Mouse (Mus musculus) erythroblast, adult 5-6 weeks (primary cell): ENCODE results near the gene Gimap8. TPM values are rescaled to one million over a fixed set of nuclear protein-coding genes. Genes with fewer than 3 reads are reported as not detected.

Experiments used
- ATAC-seq: replicated peaks from 2 replicates; pipeline ENCODE4 v1.8.0; 2016; ENCODE audit warnings: moderate number of reproducible peaks, mild to moderate bottlenecking, moderate TSS enrichment, inconsistent platforms; ENCODE audit not compliant: poor library complexity, low FRiP score, severe bottlenecking
- total RNA-seq, 2 experiments: library from RNA; stranded (forward) in 1 of 2; stranded (reverse) in 1 of 2; fragments of 150-400 nt in 1 of 2; fragments of 200-764, 138-1000 nt in 1 of 2; gene quantifications; 2 replicates each; pipeline versions ENCODE4 v1.2.3 to v1.2.4; 2015 to 2017; ENCODE audit warnings: low replicate concordance in 2 of 2

Gene Gimap8
- total RNA-seq, 2 experiments from 2014 or later: 0.26 TPM; not detected in 1

DNA sequence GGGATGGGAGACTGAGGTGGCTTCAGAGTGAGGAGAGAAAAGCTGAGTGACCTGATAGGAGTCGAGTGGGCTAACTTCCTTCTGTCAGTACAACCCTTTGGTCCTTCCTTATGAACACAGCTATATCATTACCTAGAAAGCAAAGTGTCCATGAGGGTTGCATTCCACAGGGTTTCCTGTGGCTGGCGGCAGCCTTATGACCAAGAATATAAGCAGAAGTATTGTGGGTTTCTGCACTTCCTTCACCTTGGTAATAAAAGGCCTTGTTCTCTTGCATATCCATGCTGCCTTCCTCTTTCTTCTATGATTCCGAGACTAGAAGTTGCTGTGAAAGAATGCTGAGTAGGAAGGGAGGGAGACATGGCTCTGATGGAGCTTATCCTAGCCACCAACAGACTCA lies 51.9 kb downstream of the Gimap8 start:
- no peak for ATAC-seq

GRCm38 (mm10) chr6:48700251-48701075 lies 53.4 kb downstream of the Gimap8 start:
- ATAC-seq: no peak

DNA sequence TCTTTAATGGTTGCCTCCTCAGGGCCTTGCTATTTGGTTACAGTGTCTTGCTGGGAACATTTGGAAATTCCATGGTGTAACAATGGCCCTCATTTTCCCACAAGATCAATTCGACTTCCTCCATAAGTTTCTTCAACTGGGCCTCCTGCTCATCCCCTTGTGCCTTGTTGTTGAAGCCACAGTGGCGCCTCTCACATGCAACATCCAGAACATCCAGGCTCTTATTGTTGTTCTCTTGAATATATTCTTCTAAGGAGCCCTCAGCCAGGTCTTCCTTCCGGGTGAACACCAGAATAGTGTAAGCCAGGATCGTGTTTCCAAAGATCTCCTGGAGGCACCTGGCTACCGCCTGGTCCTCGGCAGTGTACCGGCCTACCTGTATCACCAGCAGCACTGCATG lies 55.1 kb downstream of the Gimap8 start:
- ATAC-seq: no peak

DNA sequence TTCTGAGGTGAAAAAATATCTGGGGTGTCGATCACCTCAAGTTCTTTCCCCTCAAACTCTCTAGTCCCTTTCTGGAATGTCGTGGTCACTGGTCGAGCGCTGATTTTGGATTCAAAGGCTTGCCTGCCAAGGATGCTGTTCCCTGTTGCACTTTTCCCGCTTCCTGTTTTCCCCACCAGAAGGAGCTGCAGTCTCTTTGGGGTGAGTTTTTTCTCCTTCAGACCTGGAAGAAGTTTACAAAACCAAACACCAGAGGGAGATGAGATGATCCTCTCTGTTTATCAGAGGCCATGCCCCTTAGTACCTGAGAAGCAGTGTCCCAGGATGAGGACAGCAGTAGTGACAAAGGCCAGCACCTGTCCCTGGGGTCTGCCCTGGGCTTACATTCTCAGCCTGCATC lies 55.6 kb downstream of the Gimap8 start:
- ATAC-seq: no peak

- ATAC-seq: no peak
These were observed 57.1 kb downstream of the Gimap8 start for GRCm38 (mm10) chr6:48704146-48704545.

DNA sequence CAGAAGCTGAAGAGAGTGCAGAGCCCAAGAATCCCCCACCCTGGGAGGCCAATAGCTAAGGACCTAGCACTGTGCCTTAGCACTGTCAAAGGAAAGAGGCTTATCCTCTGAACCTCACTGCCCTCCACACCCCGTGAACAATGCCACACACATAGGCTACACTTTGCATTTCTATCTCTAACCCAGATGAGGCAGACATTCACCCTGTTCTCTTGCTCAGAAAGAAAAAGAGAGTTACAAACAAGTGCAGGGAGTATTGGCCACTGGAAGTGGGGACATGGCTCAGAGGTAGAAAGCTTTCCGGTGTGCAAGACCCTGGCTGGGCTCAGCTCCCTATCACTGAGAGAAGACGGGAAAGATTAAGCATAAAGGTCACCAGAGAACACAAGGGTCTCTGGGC lies 59.1 kb downstream of the Gimap8 start:
- ATAC-seq: no peak

Other genes with a start within 250 kb of the Gimap8 start
- 1.9 and 7.3 TPM in 2 replicates for gene Zfp467, start 201.4 kb upstream of the Gimap8 start, total RNA-seq (2015; ENCODE audit: low replicate concordance)
- gene Zfp467, start 201.4 kb upstream of the Gimap8 start, total RNA-seq (2017; ENCODE audit: low replicate concordance): not detected in 2 replicates
- gene Sspo, start 199.0 kb upstream of the Gimap8 start, total RNA-seq (2015; ENCODE audit: low replicate concordance): not detected in 2 replicates
- gene Sspo, start 199.0 kb upstream of the Gimap8 start, total RNA-seq (2017; ENCODE audit: low replicate concordance): not detected in 2 replicates
- not detected in 2 replicates for gene Atp6v0e2, start 109.6 kb upstream of the Gimap8 start, total RNA-seq (2015; ENCODE audit: low replicate concordance)
- not detected in 2 replicates for gene Atp6v0e2, start 109.6 kb upstream of the Gimap8 start, total RNA-seq (2017; ENCODE audit: low replicate concordance)
- 2.3 and 8.4 TPM in 2 replicates for gene Lrrc61, start 92.4 kb upstream of the Gimap8 start, total RNA-seq (2015; ENCODE audit: low replicate concordance)
- 0.94 and 10.3 TPM in 2 replicates for gene Lrrc61, start 92.4 kb upstream of the Gimap8 start, total RNA-seq (2017; ENCODE audit: low replicate concordance)
- gene Rarres2, start 74.4 kb upstream of the Gimap8 start, total RNA-seq (2015; ENCODE audit: low replicate concordance): not detected in 2 replicates
- gene Rarres2, start 74.4 kb upstream of the Gimap8 start, total RNA-seq (2017; ENCODE audit: low replicate concordance): not detected in 2 replicates
- gene Gm45021, start 57.6 kb upstream of the Gimap8 start, total RNA-seq (2015; ENCODE audit: low replicate concordance): not detected in 2 replicates
- gene Gm45021, start 57.6 kb upstream of the Gimap8 start, total RNA-seq (2017; ENCODE audit: low replicate concordance): not detected in 2 replicates
- 2.3 TPM in 2 replicates for gene Repin1, start 53.4 kb upstream of the Gimap8 start, total RNA-seq (2015; ENCODE audit: low replicate concordance)
- gene Repin1, start 53.4 kb upstream of the Gimap8 start, total RNA-seq (2017; ENCODE audit: low replicate concordance): 3.9 TPM in 1 of 2 replicates, not detected in the other
- not detected in 2 replicates for gene Gm44965, start 53.3 kb upstream of the Gimap8 start, total RNA-seq (2015; ENCODE audit: low replicate concordance)
- not detected in 2 replicates for gene Gm44965, start 53.3 kb upstream of the Gimap8 start, total RNA-seq (2017; ENCODE audit: low replicate concordance)
- 0.42 TPM in 1 of 2 replicates, not detected in the other for gene Zfp775, start 45.2 kb upstream of the Gimap8 start, total RNA-seq (2015; ENCODE audit: low replicate concordance)
- 0.17 and 0.28 TPM in 2 replicates for gene Zfp775, start 45.2 kb upstream of the Gimap8 start, total RNA-seq (2017; ENCODE audit: low replicate concordance)
- not detected in 2 replicates for gene AI854703, start 20.5 kb upstream of the Gimap8 start, total RNA-seq (2015; ENCODE audit: low replicate concordance)
- gene AI854703, start 20.5 kb upstream of the Gimap8 start, total RNA-seq (2017; ENCODE audit: low replicate concordance): not detected in 2 replicates
- gene Gimap9, start 28.9 kb downstream of the Gimap8 start, total RNA-seq (2015; ENCODE audit: low replicate concordance): 6.3 and 12.1 TPM in 2 replicates
- 4.7 and 5.9 TPM in 2 replicates for gene Gimap9, start 28.9 kb downstream of the Gimap8 start, total RNA-seq (2017; ENCODE audit: low replicate concordance)
- 2.7 and 3.3 TPM in 2 replicates for gene Gimap4, start 37.3 kb downstream of the Gimap8 start, total RNA-seq (2015; ENCODE audit: low replicate concordance)
- 4.5 and 5.2 TPM in 2 replicates for gene Gimap4, start 37.3 kb downstream of the Gimap8 start, total RNA-seq (2017; ENCODE audit: low replicate concordance)
- gene Gimap6, start 61.0 kb downstream of the Gimap8 start, total RNA-seq (2015; ENCODE audit: low replicate concordance): 0.58 and 6.5 TPM in 2 replicates
- gene Gimap6, start 61.0 kb downstream of the Gimap8 start, total RNA-seq (2017; ENCODE audit: low replicate concordance): 4.2 and 7.2 TPM in 2 replicates
- gene Gm28053, start 71.4 kb downstream of the Gimap8 start, total RNA-seq (2015; ENCODE audit: low replicate concordance): not detected in 2 replicates
- gene Gm28053, start 71.4 kb downstream of the Gimap8 start, total RNA-seq (2017; ENCODE audit: low replicate concordance): 1.8 TPM in 1 of 2 replicates, not detected in the other
- gene Gimap7, start 71.4 kb downstream of the Gimap8 start, total RNA-seq (2015; ENCODE audit: low replicate concordance): not detected in 2 replicates
- 2.6 TPM in 1 of 2 replicates, not detected in the other for gene Gimap7, start 71.4 kb downstream of the Gimap8 start, total RNA-seq (2017; ENCODE audit: low replicate concordance)
- gene Gimap1, start 91.8 kb downstream of the Gimap8 start, total RNA-seq (2015; ENCODE audit: low replicate concordance): 5.0 TPM in 1 of 2 replicates, not detected in the other
- 0.17 and 1.1 TPM in 2 replicates for gene Gimap1, start 91.8 kb downstream of the Gimap8 start, total RNA-seq (2017; ENCODE audit: low replicate concordance)
- 4.4 TPM in 1 of 2 replicates, not detected in the other for gene Gimap5, start 99.0 kb downstream of the Gimap8 start, total RNA-seq (2015; ENCODE audit: low replicate concordance)
- gene Gimap5, start 99.0 kb downstream of the Gimap8 start, total RNA-seq (2017; ENCODE audit: low replicate concordance): 2.6 and 6.8 TPM in 2 replicates
- gene Gimap3, start 123.6 kb downstream of the Gimap8 start, total RNA-seq (2015; ENCODE audit: low replicate concordance): 2.1 TPM in 1 of 2 replicates, not detected in the other
- gene Gimap3, start 123.6 kb downstream of the Gimap8 start, total RNA-seq (2017; ENCODE audit: low replicate concordance): 1.1 and 2.0 TPM in 2 replicates
- gene Tmem176a, start 193.7 kb downstream of the Gimap8 start, total RNA-seq (2015; ENCODE audit: low replicate concordance): 10.4 and 12.7 TPM in 2 replicates
- gene Tmem176a, start 193.7 kb downstream of the Gimap8 start, total RNA-seq (2017; ENCODE audit: low replicate concordance): 1.4 and 3.2 TPM in 2 replicates
- gene Tmem176b, start 194.3 kb downstream of the Gimap8 start, total RNA-seq (2015; ENCODE audit: low replicate concordance): 11.5 and 22.5 TPM in 2 replicates
- 5.7 and 25.1 TPM in 2 replicates for gene Tmem176b, start 194.3 kb downstream of the Gimap8 start, total RNA-seq (2017; ENCODE audit: low replicate concordance)
- not detected in 2 replicates for gene Aoc1, start 225.7 kb downstream of the Gimap8 start, total RNA-seq (2015; ENCODE audit: low replicate concordance)
- not detected in 2 replicates for gene Aoc1, start 225.7 kb downstream of the Gimap8 start, total RNA-seq (2017; ENCODE audit: low replicate concordance)